Mouse (Mus musculus): ENCODE measurements around the gene Tfpt. TPM values are rescaled to one million over a fixed set of nuclear protein-coding genes. Genes with fewer than 3 reads are reported as not detected.

Tfpt gene
- total and polyA plus RNA-seq, 2 experiments from 2014 or later: 14.2 to 21.0 TPM

DNA sequence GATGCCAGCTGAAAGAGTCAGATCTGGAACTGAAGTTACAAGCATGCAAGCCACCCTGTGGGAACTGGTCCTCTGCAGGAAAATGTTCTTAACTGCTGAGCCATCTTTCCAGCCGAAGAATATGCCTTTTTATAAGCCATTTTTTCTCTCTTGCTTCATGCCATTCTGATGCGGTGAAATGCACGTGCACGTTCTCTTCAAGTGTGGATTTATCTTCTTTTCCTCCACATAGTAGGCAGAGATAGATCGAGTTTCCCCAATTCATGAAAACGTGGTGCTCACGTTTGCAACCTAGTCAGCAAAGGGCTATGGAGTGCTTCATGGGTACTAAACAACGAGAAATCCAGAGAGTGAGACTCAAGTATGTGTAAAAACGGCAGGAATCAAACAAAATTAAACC, 14.1 kb upstream of the Tfpt start:
- 25% methylated on average over 9 of the region's 9 CpGs for WGBS
- no peak overlapping the region for H3K9ac ChIP-seq (replicated peaks; ENCODE audit: low read depth, low read length)
- H3K36me3 ChIP-seq (replicated peaks; ENCODE audit: control insufficient read depth, insufficient read depth, low read length): peaks cover 27% of the 10 kb centered on the region
- TF ChIP-seq EP300 (IDR thresholded peaks at IDR 0.05; ENCODE audit: low read depth) (no peak), CTCF (IDR thresholded peaks at IDR 0.05; ENCODE audit: low read depth) (no peak)
- no peak for DNase-seq (ENCODE audit: low spot score)
- H3K27ac ChIP-seq (ENCODE audit: low read depth): no peak overlapping the region
- no peaks in the 10 kb centered on the region for H3K27me3 ChIP-seq (ENCODE audit: control insufficient read depth, insufficient read depth, low read length)
- H3K4me3 ChIP-seq (ENCODE audit: low read depth, low read length): peak overlapping the region; percentile 40; the same call in 1 of the 2 replicates
- H3K9me3 ChIP-seq (replicated peaks; ENCODE audit: control insufficient read depth, low read length): no peaks in the 10 kb centered on the region
- no peak for ATAC-seq (ENCODE audit: insufficient read depth, low read depth)
- H3K4me2 ChIP-seq (ENCODE audit: low read depth, low read length): peak overlapping the region; percentile 51
- peaks cover 23% of the 10 kb centered on the region for H3K4me1 ChIP-seq (ENCODE audit: control insufficient read depth, insufficient read depth)

DNA sequence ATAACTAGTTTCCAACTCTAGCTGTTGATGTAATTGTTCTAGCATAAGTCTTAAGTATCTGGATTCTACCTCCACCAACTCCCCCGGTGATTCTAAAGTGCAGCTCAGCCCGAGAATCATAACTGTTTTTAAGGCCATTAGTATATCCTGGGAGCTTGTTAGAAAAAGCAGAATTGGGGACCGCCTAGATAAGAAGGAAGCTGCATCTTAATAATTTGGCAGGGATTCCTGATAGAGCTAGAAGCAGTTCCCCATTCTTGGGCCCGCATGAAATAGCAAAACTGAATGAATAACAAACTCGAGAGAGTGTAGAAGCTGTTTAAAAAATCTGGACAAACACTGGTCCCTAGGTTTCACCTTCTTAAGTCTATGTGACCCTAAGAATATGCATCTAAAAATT, 13.7 kb upstream of the Tfpt start:
- Histone ChIP-seq H3K27ac (ENCODE audit: low read depth) (no peak overlapping the region), H3K27me3 (ENCODE audit: control insufficient read depth, insufficient read depth, low read length) (no peaks in the 10 kb centered on the region), H3K4me1 (ENCODE audit: control insufficient read depth, insufficient read depth) (peaks cover 19% of the 10 kb centered on the region), H3K9ac (replicated peaks; ENCODE audit: low read depth, low read length) (no peak overlapping the region), H3K9me3 (replicated peaks; ENCODE audit: control insufficient read depth, low read length) (no peaks in the 10 kb centered on the region), H3K4me2 (ENCODE audit: low read depth, low read length) (no peak overlapping the region), H3K4me3 (ENCODE audit: low read depth, low read length) (no peak overlapping the region), H3K36me3 (replicated peaks; ENCODE audit: control insufficient read depth, insufficient read depth, low read length) (peaks cover 31% of the 10 kb centered on the region)
- no peak for DNase-seq (ENCODE audit: low spot score)
- TF ChIP-seq CTCF (IDR thresholded peaks at IDR 0.05; ENCODE audit: low read depth) (no peak), EP300 (IDR thresholded peaks at IDR 0.05; ENCODE audit: low read depth) (no peak)
- WGBS: 50% methylated on average over 5 of the region's 5 CpGs
- ATAC-seq (ENCODE audit: insufficient read depth, low read depth): no peak

DNA sequence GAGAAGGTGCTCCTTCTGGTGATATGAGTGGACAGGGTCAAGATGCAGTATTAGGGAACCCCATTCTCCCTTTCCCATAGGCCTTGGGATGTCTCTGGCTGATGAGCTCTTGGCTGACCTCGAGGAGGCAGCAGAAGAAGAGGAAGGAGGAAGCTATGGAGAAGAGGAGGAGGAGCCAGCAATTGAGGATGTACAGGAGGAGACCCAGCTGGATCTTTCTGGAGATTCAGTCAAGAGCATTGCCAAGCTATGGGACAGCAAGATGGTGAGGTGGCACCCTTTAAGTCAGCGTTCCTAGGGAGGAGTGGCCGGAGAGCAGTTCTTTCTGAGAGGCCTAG, 718 bp upstream of the Tfpt start:
- 55% methylated on average over 3 of the region's 3 CpGs for WGBS
- Histone ChIP-seq H3K4me1 (ENCODE audit: control insufficient read depth, insufficient read depth) (peaks cover 13% of the 10 kb centered on the region), H3K9ac (replicated peaks; ENCODE audit: low read depth, low read length) (peak overlapping the region; percentile 85; the same call in 1 of the 2 replicates), H3K27me3 (ENCODE audit: control insufficient read depth, insufficient read depth, low read length) (no peaks in the 10 kb centered on the region), H3K4me2 (ENCODE audit: low read depth, low read length) (peak overlapping the region; percentile 79), H3K36me3 (replicated peaks; ENCODE audit: control insufficient read depth, insufficient read depth, low read length) (peaks cover 21% of the 10 kb centered on the region), H3K9me3 (replicated peaks; ENCODE audit: control insufficient read depth, low read length) (no peaks in the 10 kb centered on the region), H3K27ac (ENCODE audit: low read depth) (no peak overlapping the region), H3K4me3 (ENCODE audit: low read depth, low read length) (peak overlapping the region; percentile 84)
- ATAC-seq (ENCODE audit: insufficient read depth, low read depth) (no peak), DNase-seq (ENCODE audit: low spot score) (no peak)
- TF ChIP-seq EP300 (IDR thresholded peaks at IDR 0.05; ENCODE audit: low read depth) (no peak), CTCF (IDR thresholded peaks at IDR 0.05; ENCODE audit: low read depth) (no peak)

DNA sequence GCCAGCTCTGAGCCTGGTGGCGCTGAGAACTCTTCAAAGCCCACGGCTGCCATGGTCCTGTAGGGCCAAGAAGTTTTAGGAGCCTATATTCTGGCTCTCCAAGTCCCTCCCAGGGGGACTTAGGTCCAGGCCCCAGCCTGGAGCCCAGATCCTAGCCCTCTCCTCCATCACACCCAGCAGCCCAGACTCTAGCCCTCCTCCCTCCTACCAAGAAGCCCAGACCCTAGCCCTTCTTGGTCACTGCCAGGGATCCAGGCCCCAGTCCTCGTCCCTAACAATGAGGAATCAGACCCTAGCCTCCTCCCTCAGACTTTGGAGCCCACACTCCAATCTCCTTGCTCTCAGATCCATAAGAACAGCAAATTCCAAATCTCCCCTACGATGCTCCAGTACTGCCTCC, 699 bp downstream of the Tfpt start:
- H3K36me3 ChIP-seq (replicated peaks; ENCODE audit: control insufficient read depth, insufficient read depth, low read length): peaks cover 22% of the 10 kb centered on the region
- peak overlapping the region; percentile 95 for H3K27ac ChIP-seq (ENCODE audit: low read depth)
- 28% methylated on average over 4 of the region's 4 CpGs for WGBS
- H3K9me3 ChIP-seq (replicated peaks; ENCODE audit: control insufficient read depth, low read length): no peaks in the 10 kb centered on the region
- H3K9ac ChIP-seq (replicated peaks; ENCODE audit: low read depth, low read length): peak overlapping the region; percentile 85
- TF ChIP-seq EP300 (IDR thresholded peaks at IDR 0.05; ENCODE audit: low read depth): no peak
- TF ChIP-seq CTCF (IDR thresholded peaks at IDR 0.05; ENCODE audit: low read depth): no peak
- H3K4me1 ChIP-seq (ENCODE audit: control insufficient read depth, insufficient read depth): peaks cover 13% of the 10 kb centered on the region
- ATAC-seq (ENCODE audit: insufficient read depth, low read depth) (0 out of 2 replicates have a peak, but pooled peaks have one; percentile 12), DNase-seq (ENCODE audit: low spot score) (no peak)
- peak overlapping the region; percentile 84 for H3K4me3 ChIP-seq (ENCODE audit: low read depth, low read length)
- no peaks in the 10 kb centered on the region for H3K27me3 ChIP-seq (ENCODE audit: control insufficient read depth, insufficient read depth, low read length)
- H3K4me2 ChIP-seq (ENCODE audit: low read depth, low read length): peak overlapping the region; percentile 79

DNA sequence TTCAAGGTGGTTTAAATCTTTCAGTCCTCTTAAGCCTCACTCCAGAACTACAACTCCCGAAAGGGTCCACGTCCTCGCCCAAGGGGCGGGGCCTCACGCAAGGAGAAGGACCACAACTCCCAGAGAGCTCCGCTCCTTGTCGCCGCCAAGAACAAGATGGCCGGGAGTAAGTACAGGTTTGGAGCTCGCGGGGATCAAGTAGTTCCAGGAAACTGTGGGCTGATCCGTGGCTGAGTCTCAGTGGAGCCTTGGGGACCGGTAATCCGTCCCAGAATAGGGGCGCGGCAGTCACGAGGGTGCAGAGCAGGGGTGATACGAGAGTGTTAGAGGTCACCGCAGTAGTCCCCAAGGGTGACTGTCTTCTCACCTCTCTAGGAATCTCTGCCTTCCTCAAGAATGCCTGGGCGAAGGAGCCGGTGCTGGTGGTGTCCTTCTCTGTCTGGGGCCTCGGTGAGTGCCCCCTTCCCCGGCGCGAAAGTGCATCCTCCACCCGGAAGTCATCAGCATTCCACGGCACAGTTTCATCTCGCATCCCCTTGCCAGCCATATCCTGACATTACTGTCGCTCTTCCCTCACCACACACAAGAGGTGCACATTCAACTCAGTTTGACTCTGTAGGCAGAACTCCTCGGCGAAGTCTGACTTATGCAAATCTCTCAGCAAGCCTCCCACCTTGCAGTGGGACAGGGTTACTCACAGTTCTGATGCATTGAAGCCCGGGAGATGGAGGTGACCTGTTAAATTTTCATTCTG, 12.3 kb downstream of the Tfpt start, which contains the start of gene Ndufa3:
Gene Ndufa3, plus strand, starts transcription at position 132 of the 754 bp plus-strand sequence.
- TF ChIP-seq EP300 (IDR thresholded peaks at IDR 0.05; ENCODE audit: low read depth) (no peak), CTCF (IDR thresholded peaks at IDR 0.05; ENCODE audit: low read depth) (no peak)
- DNase-seq (ENCODE audit: low spot score) (peak; percentile 93), ATAC-seq (ENCODE audit: insufficient read depth, low read depth) (peak; percentile 97)
- Histone ChIP-seq H3K4me3 (ENCODE audit: low read depth, low read length) (peak within 1 kb of the TSS; percentile 83), H3K27me3 (ENCODE audit: control insufficient read depth, insufficient read depth, low read length) (no peaks in the 10 kb centered on the region), H3K9me3 (replicated peaks; ENCODE audit: control insufficient read depth, low read length) (no peaks in the 10 kb centered on the region), H3K4me2 (ENCODE audit: low read depth, low read length) (peak within 1 kb of the TSS; percentile 70), H3K4me1 (ENCODE audit: control insufficient read depth, insufficient read depth) (peaks cover 6% of the 10 kb centered on the region; the same call in 1 of the 2 replicates), H3K36me3 (replicated peaks; ENCODE audit: control insufficient read depth, insufficient read depth, low read length) (peaks cover 22% of the 10 kb centered on the region), H3K27ac (ENCODE audit: low read depth) (peak within 1 kb of the TSS; percentile 86), H3K9ac (replicated peaks; ENCODE audit: low read depth, low read length) (peak within 1 kb of the TSS; percentile 88)
- WGBS: under 1% methylated on average over 32 of the region's 32 CpGs
